Mouse (Mus musculus): Measurements from ENCODE around the gene Gas6.

The Gas6 gene

DNA sequence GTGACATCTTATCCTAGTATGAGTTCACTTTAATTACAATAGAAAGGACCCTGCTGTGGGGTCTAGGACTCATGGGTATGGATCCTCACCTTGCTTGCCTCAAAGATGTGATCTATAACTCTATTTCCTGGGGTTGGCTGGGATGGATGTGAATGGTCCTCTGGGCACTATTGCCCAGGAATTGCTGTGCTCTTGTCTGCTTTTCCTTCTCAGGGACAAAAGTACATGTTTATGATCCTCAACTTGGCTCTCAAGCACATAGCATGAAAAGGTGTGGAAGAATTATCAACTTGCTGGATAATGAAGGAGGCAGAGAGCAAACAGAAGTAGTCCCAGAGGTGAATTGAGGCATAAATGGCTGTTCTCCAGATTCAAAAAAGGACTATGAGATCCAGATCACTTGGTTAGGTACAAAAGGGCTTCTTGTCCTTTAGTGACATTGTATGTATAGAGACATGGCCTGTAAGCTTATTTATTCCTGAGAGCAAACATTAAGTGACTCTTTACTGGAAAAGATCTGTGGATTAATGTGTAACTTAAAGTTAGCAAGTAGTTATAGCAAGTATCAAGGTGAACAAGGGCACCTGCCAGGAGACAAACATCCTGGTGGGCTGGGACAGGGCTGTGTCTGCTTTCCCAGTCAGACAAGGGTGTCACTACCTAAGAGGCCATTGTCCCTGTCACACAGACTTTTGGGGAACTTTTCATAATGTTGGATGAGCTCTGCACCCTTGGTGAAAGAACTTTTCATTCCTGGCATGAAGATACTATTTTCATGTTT is 10.8 kb upstream of the Gas6 start:
- DNase-seq: no peak

- DNase-seq: no peak
Observed at GRCm38 (mm10) chr8:13503936-13504606, 9.8 kb upstream of the Gas6 start.

DNA sequence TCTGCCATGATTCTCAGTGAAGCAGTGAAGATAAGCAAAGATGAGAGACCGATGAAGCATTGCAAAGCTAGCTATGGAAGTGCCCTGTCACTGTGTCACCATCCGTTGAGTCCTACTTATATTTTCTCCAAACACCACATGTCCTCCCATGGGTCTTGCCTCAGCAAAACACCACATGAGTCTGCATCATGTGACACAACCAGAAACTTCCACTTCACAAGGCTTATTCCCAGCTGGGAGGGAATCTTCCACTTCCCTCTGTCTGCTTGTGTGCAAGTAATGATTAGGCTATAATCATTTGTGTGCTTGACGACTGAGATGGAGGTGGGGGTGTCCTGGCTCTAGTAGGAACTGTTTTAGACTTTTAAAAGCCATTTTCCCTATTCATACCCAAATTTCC is 6.9 kb upstream of the Gas6 start:
- no peak for DNase-seq

GRCm38 (mm10) chr8:13493011-13493410 is 1.3 kb downstream of the Gas6 start:
- DNase-seq: peak in 1 of 2 experiments; percentile 50

DNA sequence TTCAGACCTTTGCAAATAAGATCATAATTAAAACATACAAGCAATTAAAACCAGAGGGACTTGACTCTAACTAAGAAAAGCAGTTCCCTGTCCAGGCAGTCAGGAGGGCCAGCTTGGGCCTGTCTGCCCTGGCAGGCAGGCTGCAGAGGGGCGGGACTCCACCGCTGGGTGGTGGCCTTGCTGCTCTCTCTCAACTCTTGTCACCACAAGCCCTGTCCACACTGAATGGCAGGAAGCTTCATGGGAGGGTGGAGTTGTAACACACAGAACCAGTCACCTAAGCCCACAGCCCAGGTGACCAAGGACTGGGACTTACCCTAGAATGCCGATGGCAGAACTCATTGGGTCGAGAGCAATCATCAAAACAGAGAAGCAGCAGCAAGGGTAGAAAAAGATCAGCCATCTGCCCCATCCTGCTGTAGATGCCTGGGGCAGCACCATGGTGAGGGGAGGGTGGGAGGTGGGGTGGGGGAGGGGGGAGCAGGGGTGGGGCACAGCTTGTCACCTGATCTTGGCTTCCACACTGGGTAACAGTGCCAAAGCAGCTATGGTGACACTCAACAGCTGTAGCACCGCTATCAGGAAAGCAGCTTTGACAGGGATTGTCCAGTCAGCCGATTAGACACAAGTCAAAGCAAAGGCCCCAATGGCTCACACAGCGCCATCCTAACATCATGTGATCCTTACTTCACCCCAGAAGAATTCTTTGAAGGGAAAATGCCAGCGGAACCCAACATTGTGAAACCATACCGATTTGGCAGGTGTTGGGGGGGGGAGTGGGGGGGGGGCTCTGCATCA is 1.9 kb downstream of the Gas6 start:
- peak; percentile 70 to 82 for DNase-seq

- no peak for DNase-seq
Observed at GRCm38 (mm10) chr8:13491491-13492010, 2.7 kb downstream of the Gas6 start.

- DNase-seq: peak in 1 of 2 experiments; percentile 32
Observed at GRCm38 (mm10) chr8:13489986-13490910, 4.0 kb downstream of the Gas6 start.

DNA sequence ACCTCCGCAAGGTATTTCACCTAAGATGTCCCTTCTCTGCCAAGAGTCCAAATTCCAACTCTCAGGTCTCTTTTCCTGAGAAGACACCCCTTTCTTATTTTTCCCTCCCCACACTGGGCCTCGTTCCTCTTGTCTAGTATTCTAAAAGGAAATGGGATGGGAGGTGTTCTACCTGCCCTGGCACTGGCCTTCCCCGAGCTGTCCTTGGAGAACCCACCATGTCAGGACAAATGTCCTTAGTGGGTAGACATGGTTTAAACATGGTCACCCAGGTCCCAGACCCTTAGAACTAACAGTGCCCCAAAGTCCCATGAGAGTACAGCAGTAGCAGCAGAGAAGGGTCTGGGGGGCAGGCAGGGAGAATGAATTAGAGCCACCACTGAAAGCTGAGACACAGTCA is 4.9 kb downstream of the Gas6 start:
- DNase-seq: no peak

- no peak for DNase-seq
Observed at GRCm38 (mm10) chr8:13483191-13483590, 11.1 kb downstream of the Gas6 start.

GRCm38 (mm10) chr8:13482101-13482801 is 12.0 kb downstream of the Gas6 start:
- peak in 1 of 2 experiments; percentile 50 for DNase-seq

DNA sequence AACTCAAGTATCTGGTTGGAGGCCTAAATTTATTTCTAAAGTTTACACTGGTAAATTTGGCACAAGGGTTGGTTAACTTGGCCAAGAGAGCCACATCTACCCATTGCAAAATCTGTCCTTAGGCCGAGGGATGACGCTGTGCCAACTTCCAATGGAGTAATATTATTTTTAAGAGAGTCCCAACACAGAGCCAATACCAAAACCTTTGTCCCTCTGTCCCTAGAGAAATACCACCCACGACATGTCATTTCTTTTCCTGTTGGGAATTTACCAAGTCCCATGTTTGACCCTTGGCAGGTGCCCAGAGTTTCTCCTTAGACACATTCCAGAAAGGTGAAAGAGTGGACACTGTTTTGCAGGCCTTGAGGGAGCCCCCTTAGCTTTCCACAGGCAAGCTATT is 12.7 kb downstream of the Gas6 start:
- DNase-seq: no peak

DNA sequence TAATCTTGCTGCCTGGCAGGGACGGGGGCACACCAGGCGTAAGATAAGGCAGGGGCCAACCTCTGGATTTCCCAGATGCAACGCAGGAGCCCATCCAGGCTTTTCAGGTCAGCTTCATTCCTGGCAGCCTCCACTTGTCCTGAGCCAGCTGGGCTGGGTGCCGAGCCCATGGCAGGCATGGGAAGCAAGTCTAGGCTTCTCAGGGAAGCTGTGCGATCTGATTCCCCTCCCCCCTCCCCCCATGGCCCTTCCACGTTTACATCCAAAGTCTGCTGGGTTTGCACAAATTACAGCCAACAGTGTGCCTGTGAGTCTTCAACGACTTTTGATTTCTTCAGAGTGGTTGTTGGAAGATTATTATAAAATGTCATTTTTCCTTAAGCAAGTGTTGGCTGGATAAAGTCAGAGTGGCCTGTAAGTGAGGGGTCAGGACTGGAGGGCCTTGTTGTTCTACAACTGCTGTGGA is 13.2 kb downstream of the Gas6 start:
- DNase-seq: no peak

- no peak for DNase-seq
Observed at GRCm38 (mm10) chr8:13475892-13476291, 18.4 kb downstream of the Gas6 start.

- DNase-seq: peak in 1 of 2 experiments; percentile 46
Observed at GRCm38 (mm10) chr8:13472284-13472683, 22.0 kb downstream of the Gas6 start.

DNA sequence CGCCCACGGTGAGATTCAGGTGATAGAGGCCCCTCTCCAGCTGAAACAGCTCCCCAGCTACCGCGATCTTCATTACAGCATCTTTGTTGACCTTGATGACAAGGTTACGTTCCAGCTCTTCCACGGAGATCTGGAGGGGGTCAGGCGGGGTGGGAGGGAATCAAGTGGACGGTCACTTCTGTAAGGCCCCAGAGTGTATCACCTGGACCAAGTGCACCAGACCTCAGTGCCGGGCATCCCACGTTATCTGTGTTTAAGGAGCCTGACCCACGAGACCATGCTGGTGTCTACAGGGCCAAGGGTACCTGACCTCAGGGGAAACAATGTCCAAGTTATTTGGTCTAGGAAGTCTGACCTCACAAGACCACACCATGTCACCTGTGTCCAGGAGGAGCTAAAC is 22.8 kb downstream of the Gas6 start:
- DNase-seq: no peak

DNA sequence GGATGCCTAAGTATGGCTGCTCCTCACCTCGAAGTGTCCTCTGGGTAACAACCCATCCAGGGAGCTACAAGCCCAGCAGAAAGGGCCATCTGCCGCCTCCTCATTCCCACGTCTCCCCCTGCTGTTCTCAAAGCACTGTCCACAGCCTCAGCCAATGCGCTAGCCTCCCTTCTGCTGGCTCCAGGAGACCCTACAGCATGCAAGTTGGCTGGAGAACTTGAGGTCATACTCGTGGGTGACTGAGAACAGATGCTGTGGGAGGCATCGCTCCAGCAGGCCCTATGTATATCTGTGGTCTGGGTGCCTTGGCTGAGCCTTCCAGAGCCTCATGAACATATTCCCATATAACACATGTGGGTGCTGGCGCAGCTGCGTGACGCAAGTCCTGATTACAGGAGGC is 25.6 kb downstream of the Gas6 start:
- peak in 1 of 2 experiments; percentile 46 for DNase-seq

- peak; percentile 50 to 57 for DNase-seq
Observed at GRCm38 (mm10) chr8:13466989-13467388, 27.3 kb downstream of the Gas6 start.

DNA sequence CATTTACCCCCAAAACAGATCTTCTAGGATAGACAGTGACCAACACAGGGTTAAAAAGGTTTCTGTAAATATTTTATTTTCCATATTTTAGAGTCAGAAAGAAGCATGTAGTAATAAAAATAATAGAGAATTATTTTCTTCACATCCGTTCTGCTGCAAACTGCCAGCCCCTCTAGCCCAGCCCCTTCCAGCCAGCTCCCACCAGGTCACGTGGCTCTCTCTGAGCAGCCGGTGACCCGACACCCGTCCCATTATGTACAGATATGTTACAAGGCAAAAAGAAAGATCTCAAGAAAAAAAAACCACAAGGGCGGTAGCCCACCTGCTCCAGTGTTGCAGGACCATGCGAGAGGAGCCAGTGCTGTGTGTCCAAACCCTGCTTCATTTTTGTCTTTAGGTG is 29.0 kb downstream of the Gas6 start:
- DNase-seq: peak; percentile 66 to 79

- peak; percentile 72 to 80 for DNase-seq
Observed at GRCm38 (mm10) chr8:13462392-13462791, 31.9 kb downstream of the Gas6 start.

DNA sequence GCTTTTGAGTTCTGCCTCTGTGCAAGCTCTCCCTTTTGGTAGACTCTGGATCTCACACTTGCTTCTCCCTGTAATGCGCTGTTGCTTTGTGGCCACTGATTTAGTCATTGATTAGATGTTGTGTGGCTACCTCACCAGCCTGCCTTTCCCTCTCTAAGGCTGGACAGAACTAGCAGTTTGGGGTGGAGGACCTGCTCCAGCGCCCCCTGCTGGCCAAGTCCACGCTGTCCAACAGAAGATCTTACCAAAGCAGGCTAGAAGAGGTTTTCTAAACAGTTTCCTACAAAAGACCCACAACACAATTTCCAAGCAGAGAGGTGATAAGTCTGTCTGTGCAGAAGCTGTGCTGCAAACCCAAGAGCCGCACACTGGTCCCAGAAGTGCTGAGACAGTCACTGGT is 32.4 kb downstream of the Gas6 start:
- DNase-seq: peak; percentile 89

DNA sequence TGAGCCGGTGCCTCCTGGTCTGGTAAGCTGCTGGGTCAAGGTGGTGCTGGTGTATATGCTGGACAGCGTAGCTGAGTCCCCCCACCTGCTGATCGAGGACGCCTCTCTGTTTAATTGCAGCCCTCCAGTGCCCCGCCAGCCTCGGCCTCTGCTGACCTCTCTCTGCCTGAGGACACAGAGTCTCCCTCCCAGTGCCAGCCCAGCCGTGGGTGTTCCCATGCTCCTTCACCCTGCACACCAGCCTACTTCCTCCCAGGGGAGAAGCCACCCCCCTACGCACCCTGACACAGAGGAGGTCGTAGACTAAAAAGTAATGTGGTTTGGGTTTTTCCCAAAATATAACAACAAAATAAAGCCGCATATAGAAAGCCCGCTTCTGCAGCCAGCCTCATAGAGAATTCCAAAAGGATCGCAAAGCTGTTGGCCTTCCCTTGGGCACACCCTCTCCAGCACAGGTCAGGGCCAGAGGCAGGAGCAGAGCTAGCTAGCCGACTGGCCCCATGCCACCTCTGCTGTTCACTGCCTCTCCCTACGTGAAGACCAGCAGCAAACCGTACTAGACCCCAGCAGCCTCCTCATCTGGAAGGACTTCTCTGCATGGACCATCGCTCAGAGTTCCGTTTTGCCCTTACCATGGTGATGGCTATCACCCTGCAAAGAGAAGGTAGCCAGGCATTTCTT is 33.1 kb downstream of the Gas6 start:
- DNase-seq: peak; percentile 48 to 61

All from kidney, postnatal 4 days (tissue).